Mouse (Mus musculus) MN1 (cell line): ENCODE results near the gene Tmem260.

ENCODE experiments used
- DNase-seq: peaks from one replicate; pipeline ENCODE4 v3.0.0-alpha.2; 2016; ENCODE audit warnings: low spot score

Tmem260 gene

DNA sequence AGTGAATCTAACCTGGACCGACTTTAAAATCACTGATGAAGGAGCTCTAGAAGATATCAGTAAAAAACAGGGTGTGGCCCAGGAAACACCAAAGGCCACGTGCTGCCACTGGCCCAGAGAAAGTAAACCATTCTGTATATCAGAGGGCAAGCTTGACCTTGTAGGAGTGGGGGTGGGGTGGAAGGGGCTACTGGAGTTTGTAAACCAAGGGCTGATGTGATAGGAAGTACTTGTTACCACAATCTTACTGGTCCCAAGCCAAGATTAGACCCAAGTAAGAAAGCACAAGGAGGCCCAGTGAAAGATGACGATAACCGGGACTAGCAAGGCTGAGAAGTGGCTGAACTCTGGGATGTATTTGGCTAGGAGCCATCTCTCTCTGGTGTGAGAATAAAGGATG is 113.1 kb downstream of the Tmem260 start:
- DNase-seq, result no peak

DNA sequence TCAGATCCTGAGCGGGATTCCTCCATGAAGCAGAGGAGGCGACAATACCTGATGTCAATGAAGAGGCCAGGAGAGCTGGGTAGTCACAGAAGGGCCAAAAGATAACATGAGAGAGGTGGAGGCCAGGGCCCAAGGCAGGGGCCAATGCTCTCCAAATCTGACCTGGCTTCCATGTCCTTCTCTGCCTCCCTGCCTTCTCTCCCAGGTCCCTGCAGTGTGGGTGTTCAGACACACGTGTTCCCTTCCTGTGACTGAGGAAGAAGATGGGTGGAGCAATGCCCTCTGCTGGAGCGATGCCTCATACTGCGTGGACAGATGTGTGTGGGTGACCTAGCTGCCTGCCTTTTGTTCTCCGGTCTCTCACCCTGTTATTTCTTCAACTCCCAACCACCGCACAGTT is 113.8 kb downstream of the Tmem260 start:
- no peak for DNase-seq

DNA sequence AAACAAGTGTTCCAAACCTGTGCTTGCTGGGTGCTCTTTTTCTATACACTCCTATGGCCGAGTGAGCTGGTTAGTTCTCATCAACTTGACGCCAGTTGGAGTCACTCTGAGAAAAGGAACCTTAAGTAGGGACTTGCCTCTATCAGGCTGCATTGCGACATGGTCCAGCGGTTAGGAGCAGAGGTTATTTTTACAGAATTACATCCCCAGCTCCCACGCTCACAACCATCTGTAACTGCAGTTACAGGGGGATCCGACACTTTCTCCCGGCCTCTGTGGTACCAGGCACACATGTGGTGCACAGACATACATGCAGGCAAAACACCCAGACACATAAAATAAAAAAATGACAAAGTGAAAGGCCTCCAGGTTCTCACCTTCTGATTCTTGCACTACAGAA is 120.7 kb downstream of the Tmem260 start:
- DNase-seq, result no peak
